Mouse (Mus musculus): ENCODE results near the gene Trak2. TPM values are rescaled to one million over a fixed set of nuclear protein-coding genes. Genes with fewer than 3 reads are reported as not detected.

The Trak2 gene
- 15.6 and 17.1 TPM in 2 replicates for polyA plus RNA-seq (2015; fragmentation: Nextera tagmentation; extraction: Ambion mirVana)

GRCm38 (mm10) chr1:58973366-58974221, at the start of gene Trak2, which contains the start of gene Stradb:
TSS of gene Trak2 (minus strand) at chr1:58973430.
TSS of gene Stradb (plus strand) at chr1:58973522.
- WGBS: under 1% methylated on average over 66 of the region's 69 CpGs
- Histone ChIP-seq H3K4me1 (peaks cover 43% of the 10 kb centered on the region), H3K27ac (peak within 1 kb of the TSS; percentile 76)

GRCm38 (mm10) chr1:59021556-59021955, 48.3 kb upstream of the Trak2 start:
- ATAC-seq: no peak
- Histone ChIP-seq H3K9ac (no peak overlapping the region), H3K9me3 (replicated peaks) (no peaks in the 10 kb centered on the region; the same call in 1 of the 2 replicates), H3K4me1 (no peaks in the 10 kb centered on the region), H3K36me3 (ENCODE audit: poor library complexity, severe bottlenecking) (no peaks in the 10 kb centered on the region), H3K4me3 (no peak overlapping the region), H3K27ac (no peak overlapping the region), H3K27me3 (no peaks in the 10 kb centered on the region), H3K4me2 (no peak overlapping the region)
- 73% methylated on average over 3 of the region's 3 CpGs for WGBS

More at GRCm38 (mm10) chr1:58973366-58974221, at the start of gene Trak2, which contains the start of gene Stradb:
- Histone ChIP-seq H3K9me3 (replicated peaks) (no peaks in the 10 kb centered on the region), H3K36me3 (ENCODE audit: poor library complexity, severe bottlenecking) (no peaks in the 10 kb centered on the region; the same call in 1 of the 2 replicates), H3K27me3 (no peaks in the 10 kb centered on the region), H3K4me2 (peak within 1 kb of the TSS; percentile 87), H3K9ac (peak within 1 kb of the TSS; percentile 83), H3K4me3 (peak within 1 kb of the TSS; percentile 77)
- ATAC-seq: peak; percentile 98

GRCm38 (mm10) chr1:59009250-59009649, 36.0 kb upstream of the Trak2 start:
- WGBS: 50% methylated on average over 4 of the region's 4 CpGs
- no peaks in the 10 kb centered on the region for H3K4me1 ChIP-seq

GRCm38 (mm10) chr1:58995313-58995712, 22.1 kb upstream of the Trak2 start:
- Histone ChIP-seq H3K4me2 (no peak overlapping the region), H3K27me3 (no peaks in the 10 kb centered on the region), H3K4me1 (no peaks in the 10 kb centered on the region), H3K9ac (no peak overlapping the region), H3K9me3 (replicated peaks) (no peaks in the 10 kb centered on the region), H3K27ac (no peak overlapping the region), H3K36me3 (ENCODE audit: poor library complexity, severe bottlenecking) (peaks cover 35% of the 10 kb centered on the region), H3K4me3 (no peak overlapping the region)
- no peak for ATAC-seq
- WGBS: 92% methylated on average over 5 of the region's 5 CpGs

More at GRCm38 (mm10) chr1:59009250-59009649, 36.0 kb upstream of the Trak2 start:
- Histone ChIP-seq H3K4me2 (no peak overlapping the region), H3K27ac (no peak overlapping the region), H3K9me3 (replicated peaks) (no peaks in the 10 kb centered on the region), H3K4me3 (no peak overlapping the region), H3K9ac (no peak overlapping the region), H3K27me3 (no peaks in the 10 kb centered on the region), H3K36me3 (ENCODE audit: poor library complexity, severe bottlenecking) (no peaks in the 10 kb centered on the region)
- ATAC-seq: no peak

- Histone ChIP-seq H3K27me3 (no peaks in the 10 kb centered on the region), H3K9ac (no peak overlapping the region), H3K9me3 (replicated peaks) (no peaks in the 10 kb centered on the region), H3K27ac (no peak overlapping the region), H3K4me2 (no peak overlapping the region), H3K4me3 (no peak overlapping the region), H3K4me1 (no peaks in the 10 kb centered on the region), H3K36me3 (ENCODE audit: poor library complexity, severe bottlenecking) (peaks cover 41% of the 10 kb centered on the region)
- no peak for ATAC-seq
- WGBS: 24% methylated on average over 1 of the region's 1 CpGs
Observed at GRCm38 (mm10) chr1:58993723-58994122, 20.5 kb upstream of the Trak2 start.

GRCm38 (mm10) chr1:58993144-58993543, 19.9 kb upstream of the Trak2 start:
- no peak overlapping the region for H3K9ac ChIP-seq
- ATAC-seq: no peak
- H3K4me2 ChIP-seq: no peak overlapping the region
- no peak overlapping the region for H3K4me3 ChIP-seq
- H3K9me3 ChIP-seq (replicated peaks): no peaks in the 10 kb centered on the region
- H3K27ac ChIP-seq: no peak overlapping the region
- 91% methylated on average over 7 of the region's 7 CpGs for WGBS
- H3K4me1 ChIP-seq: no peaks in the 10 kb centered on the region
- peaks cover 46% of the 10 kb centered on the region for H3K36me3 ChIP-seq (ENCODE audit: poor library complexity, severe bottlenecking)
- H3K27me3 ChIP-seq: no peaks in the 10 kb centered on the region

- 87% methylated on average over 5 of the region's 5 CpGs for WGBS
- no peaks in the 10 kb centered on the region for H3K9me3 ChIP-seq (replicated peaks)
- H3K9ac ChIP-seq: no peak overlapping the region
- H3K4me3 ChIP-seq: no peak overlapping the region
- H3K27ac ChIP-seq: no peak overlapping the region
- no peaks in the 10 kb centered on the region for H3K4me1 ChIP-seq
- no peak overlapping the region for H3K4me2 ChIP-seq
- H3K36me3 ChIP-seq (ENCODE audit: poor library complexity, severe bottlenecking): peaks cover 52% of the 10 kb centered on the region
- H3K27me3 ChIP-seq: no peaks in the 10 kb centered on the region
- ATAC-seq: no peak
Observed at GRCm38 (mm10) chr1:58984586-58984985, 11.4 kb upstream of the Trak2 start.

- Histone ChIP-seq H3K4me2 (no peak overlapping the region), H3K36me3 (ENCODE audit: poor library complexity, severe bottlenecking) (peaks cover 41% of the 10 kb centered on the region), H3K4me1 (no peaks in the 10 kb centered on the region), H3K9me3 (replicated peaks) (no peaks in the 10 kb centered on the region), H3K27ac (no peak overlapping the region), H3K9ac (no peak overlapping the region), H3K4me3 (no peak overlapping the region), H3K27me3 (no peaks in the 10 kb centered on the region)
- ATAC-seq: no peak
- WGBS: 83% methylated on average over 3 of the region's 3 CpGs
Observed at GRCm38 (mm10) chr1:58982276-58982675, 9.0 kb upstream of the Trak2 start.

- Histone ChIP-seq H3K27ac (peak overlapping the region; percentile 76), H3K4me1 (peaks cover 46% of the 10 kb centered on the region), H3K4me2 (peak overlapping the region; percentile 87), H3K9me3 (replicated peaks) (no peaks in the 10 kb centered on the region), H3K4me3 (peak overlapping the region; percentile 77), H3K9ac (peak overlapping the region; percentile 83), H3K36me3 (ENCODE audit: poor library complexity, severe bottlenecking) (no peaks in the 10 kb centered on the region; the same call in 1 of the 2 replicates), H3K27me3 (no peaks in the 10 kb centered on the region)
- WGBS: under 1% methylated on average over 28 of the region's 28 CpGs
- ATAC-seq: no peak; the same call in 1 of the 2 replicates
Observed at GRCm38 (mm10) chr1:58972851-58973365, 322 bp downstream of the Trak2 start.

GRCm38 (mm10) chr1:58971097-58971496, 2.1 kb downstream of the Trak2 start:
- Histone ChIP-seq H3K27me3 (no peaks in the 10 kb centered on the region), H3K27ac (no peak overlapping the region), H3K4me3 (no peak overlapping the region), H3K4me1 (peaks cover 46% of the 10 kb centered on the region), H3K4me2 (peak overlapping the region; percentile 13), H3K9me3 (replicated peaks) (no peaks in the 10 kb centered on the region), H3K36me3 (ENCODE audit: poor library complexity, severe bottlenecking) (no peaks in the 10 kb centered on the region), H3K9ac (no peak overlapping the region)
- ATAC-seq: no peak
- WGBS: 82% methylated on average over 6 of the region's 6 CpGs

GRCm38 (mm10) chr1:58970054-58970453, 3.2 kb downstream of the Trak2 start:
- Histone ChIP-seq H3K27ac (no peak overlapping the region), H3K36me3 (ENCODE audit: poor library complexity, severe bottlenecking) (no peaks in the 10 kb centered on the region), H3K9me3 (replicated peaks) (no peaks in the 10 kb centered on the region), H3K4me3 (no peak overlapping the region), H3K4me2 (no peak overlapping the region), H3K27me3 (no peaks in the 10 kb centered on the region), H3K9ac (no peak overlapping the region), H3K4me1 (peaks cover 46% of the 10 kb centered on the region)
- no peak for ATAC-seq
- WGBS: 69% methylated on average over 5 of the region's 5 CpGs

GRCm38 (mm10) chr1:58967534-58967933, 5.7 kb downstream of the Trak2 start:
- H3K27ac ChIP-seq: no peak overlapping the region
- no peak overlapping the region for H3K9ac ChIP-seq
- no peak overlapping the region for H3K4me3 ChIP-seq
- H3K27me3 ChIP-seq: no peaks in the 10 kb centered on the region
- WGBS: 63% methylated on average over 4 of the region's 4 CpGs
- H3K9me3 ChIP-seq (replicated peaks): no peaks in the 10 kb centered on the region
- peaks cover 41% of the 10 kb centered on the region for H3K4me1 ChIP-seq
- no peak for ATAC-seq
- no peak overlapping the region for H3K4me2 ChIP-seq
- H3K36me3 ChIP-seq (ENCODE audit: poor library complexity, severe bottlenecking): no peaks in the 10 kb centered on the region

Data from forebrain, embryonic 13.5 days (tissue).